Mouse (Mus musculus) gastrocnemius, adult 2 months (tissue): ENCODE results near the gene Sh3pxd2a. TPM values are rescaled to one million over a fixed set of nuclear protein-coding genes. Genes with fewer than 3 reads are reported as not detected.

ENCODE experiments used
- DNase-seq: peaks from one replicate; pipeline ENCODE4 v3.0.0; 2022
- H3K27ac ChIP-seq: fragments of 200-600 bp; 2 replicates; pipeline ENCODE4 v1.8.1; 2022; ENCODE audit warnings: mild to moderate bottlenecking
- H3K4me3 ChIP-seq: fragments of 200-600 bp; 2 replicates; pipeline ENCODE4 v1.8.1; 2022; ENCODE audit warnings: mild to moderate bottlenecking, moderate library complexity
- CTCF ChIP-seq: fragments of 200-600 bp; IDR thresholded peaks from 2 replicates; pipeline ENCODE4 v1.8.1; 2022; ENCODE audit warnings: antibody characterized with exemption, mild to moderate bottlenecking, moderate library complexity
- intact Hi-C: fragments of 180-260 bp; cut with DNase I; formaldehyde crosslinking; loops from one replicate; pipeline ENCODE4 v1.15.1; 2025
- long read RNA-seq, 2 experiments: library from polyadenylated mRNA; stranded (forward); transcript quantifications; one replicate each; pipeline ENCODE4 v2.0.0; 2021
- total RNA-seq, 2 experiments: library from RNA; stranded (reverse); gene quantifications; 2 replicates each; pipeline ENCODE4 v1.2.3; 2021

Gene Sh3pxd2a
- total RNA-seq, result 10 to 100 TPM; 37.7 to 44.7 TPM
- long read RNA-seq, experiment 1, partial matches to known transcripts, result 0 of 11 reads
- long read RNA-seq, experiment 1, other reads (novel, unspliced or antisense), result 11 of 11 reads
- long read RNA-seq, experiment 2, partial matches to known transcripts, result 0 of 12 reads
- long read RNA-seq, experiment 2, other reads (novel, unspliced or antisense), result 12 of 12 reads

DNA sequence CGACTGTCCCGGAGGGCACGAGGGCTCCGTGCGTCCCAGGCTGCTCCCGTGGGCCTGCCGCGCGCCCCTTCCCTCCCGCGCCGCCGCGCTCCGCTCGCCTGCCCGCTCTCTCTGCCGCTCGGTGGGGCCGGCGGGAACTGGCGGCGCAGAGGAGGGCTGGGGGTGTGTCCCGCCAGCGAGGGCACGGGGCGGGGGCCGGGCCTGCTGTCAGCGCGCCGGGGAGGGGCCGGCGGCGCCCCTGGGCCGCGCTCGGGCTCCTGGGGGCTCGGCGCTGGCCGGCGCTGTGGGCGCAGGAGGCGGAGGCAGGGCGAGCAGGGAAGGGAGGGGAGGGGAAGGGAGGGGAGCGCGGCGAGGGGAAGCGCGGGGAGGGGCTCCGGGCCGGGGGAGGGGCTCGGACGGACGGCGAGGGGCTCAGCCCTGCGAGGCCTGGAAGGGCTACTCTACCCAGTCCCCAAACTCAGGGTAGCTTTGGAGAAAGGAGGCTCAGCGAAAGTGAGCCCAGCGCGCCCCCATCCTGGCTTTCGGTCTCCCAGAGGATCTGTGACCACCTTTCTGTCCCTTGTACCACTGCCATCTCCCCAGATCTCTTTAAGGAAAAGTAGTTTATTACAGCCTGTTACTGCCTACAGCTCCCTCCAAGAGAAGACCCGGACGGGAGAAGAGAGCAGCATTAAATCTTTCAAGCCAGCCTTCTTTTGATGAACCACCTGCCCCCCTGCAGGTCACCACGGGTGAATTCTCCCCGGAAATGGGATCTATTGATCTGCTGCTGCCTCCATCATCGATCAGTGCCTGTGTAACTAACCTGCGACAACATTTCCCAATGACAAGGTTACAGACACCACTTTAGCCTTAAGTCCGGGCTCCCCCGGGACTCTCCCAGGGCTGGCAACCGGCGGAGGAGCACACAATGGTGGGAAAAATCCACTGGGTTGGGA is at the start of gene Sh3pxd2a:
Gene Sh3pxd2a (minus strand): TSS at position 98 of the 938 bp plus-strand sequence.
- peak within 1 kb of the TSS; percentile 91 for H3K27ac ChIP-seq
- no peak for TF ChIP-seq CTCF
- intact Hi-C loops, result loop anchor here (1.0 to 5.0 kb wide), 3 partner anchors 62 to 108 kb away; no protein-coding TSS in a partner anchor
- DNase-seq, result peak; percentile 79
- H3K4me3 ChIP-seq, result peak within 1 kb of the TSS; percentile 86

DNA sequence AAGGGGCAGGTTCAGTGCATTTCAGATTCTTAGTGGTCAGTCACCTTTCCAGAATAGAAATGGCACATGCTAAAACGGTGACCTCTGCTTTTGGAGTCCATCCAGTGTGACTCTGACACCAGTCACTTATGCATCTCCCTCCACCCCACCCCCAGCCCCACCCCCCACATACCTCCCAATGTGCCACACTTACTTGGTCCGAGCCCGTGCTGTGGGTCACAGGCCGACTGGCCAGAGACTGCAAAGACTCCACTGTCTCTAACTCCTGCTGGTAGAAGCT is 49.4 kb upstream of the Sh3pxd2a start:
- TF ChIP-seq CTCF, result no peak
- no peak for DNase-seq

DNA sequence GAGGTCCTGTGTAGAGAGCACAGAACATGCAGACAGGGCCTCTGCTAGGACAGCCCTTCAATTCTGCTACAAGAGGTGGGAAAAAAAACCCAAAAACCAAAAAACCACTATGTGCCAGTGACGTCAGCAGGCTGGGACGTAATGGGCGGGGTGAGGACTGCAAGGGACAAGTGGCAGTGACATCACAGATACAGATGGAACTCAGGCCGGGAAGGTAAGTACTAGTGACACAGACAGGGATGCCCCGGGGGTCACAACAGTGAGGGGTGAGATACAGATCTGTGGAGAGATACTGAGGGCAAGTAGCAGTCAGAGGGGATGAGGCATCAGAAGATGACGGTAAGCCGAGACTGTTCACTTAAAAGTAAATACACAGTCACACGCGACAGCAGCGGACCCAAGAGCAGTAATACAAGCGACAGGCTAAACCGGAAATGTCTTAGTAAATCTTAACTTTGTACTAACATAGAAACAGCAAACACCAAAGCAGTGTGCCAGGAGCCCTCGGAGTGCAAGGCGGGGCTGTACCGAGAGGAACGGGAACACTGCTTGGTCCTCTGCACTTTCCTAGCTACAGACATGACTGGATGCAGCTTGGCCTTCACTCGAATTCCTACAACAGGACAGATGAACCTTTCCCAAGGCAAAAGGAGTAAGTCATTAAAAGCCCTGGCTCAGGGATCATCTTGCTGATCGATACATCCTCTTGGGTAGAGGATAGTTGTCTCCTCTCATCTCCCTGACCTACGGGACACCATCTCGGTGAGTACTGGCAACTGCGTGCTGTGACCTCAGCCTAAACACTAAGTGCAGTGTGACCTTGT is 48.8 kb upstream of the Sh3pxd2a start:
- Histone ChIP-seq H3K27ac (peak overlapping the region; percentile 38; the same call in 1 of the 2 replicates), H3K4me3 (no peak overlapping the region)
- no peak for DNase-seq
- TF ChIP-seq CTCF, result no peak
- intact Hi-C loops, result no loop called here

More for the DNA sequence above, 49.4 kb upstream of the Sh3pxd2a start:
- Histone ChIP-seq H3K4me3 (no peak overlapping the region), H3K27ac (no peak overlapping the region)
- intact Hi-C loops, result no loop called here

- peak; percentile 39 for DNase-seq
- H3K27ac ChIP-seq, result peak overlapping the region; percentile 73
- TF ChIP-seq CTCF, result no peak
- intact Hi-C loops, result no loop called here
- H3K4me3 ChIP-seq, result no peak overlapping the region
Measured at GRCm38 (mm10) chr19:47511958-47512357, 47.8 kb upstream of the Sh3pxd2a start.

DNA sequence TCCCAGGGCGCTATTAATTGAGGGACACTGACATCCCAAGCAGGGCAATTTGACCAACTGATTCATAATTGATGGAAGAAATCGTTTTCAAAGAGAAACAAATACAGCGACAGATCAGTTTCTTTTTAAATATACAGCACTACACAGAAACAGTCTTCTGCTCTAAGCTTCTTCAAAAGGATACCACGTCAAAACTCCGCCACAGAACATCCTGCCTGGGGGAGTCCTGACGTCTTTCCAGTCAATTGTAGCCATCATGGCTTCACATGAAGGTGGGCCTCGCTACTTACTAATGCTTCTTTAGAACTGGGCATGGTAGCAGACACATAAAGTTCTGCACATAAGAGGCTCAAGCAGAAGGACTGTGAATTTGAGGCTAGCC is 47.1 kb upstream of the Sh3pxd2a start:
- H3K27ac ChIP-seq, result peak overlapping the region; percentile 73
- no peak for TF ChIP-seq CTCF
- peak overlapping the region; percentile 21 for H3K4me3 ChIP-seq
- DNase-seq, result no peak
- intact Hi-C loops, result no loop called here

- no peak for TF ChIP-seq CTCF
- peak overlapping the region; percentile 21 for H3K4me3 ChIP-seq
- intact Hi-C loops, result no loop called here
- peak overlapping the region; percentile 73 for H3K27ac ChIP-seq
- DNase-seq, result no peak
Measured at GRCm38 (mm10) chr19:47510473-47511293, 46.5 kb upstream of the Sh3pxd2a start.

DNA sequence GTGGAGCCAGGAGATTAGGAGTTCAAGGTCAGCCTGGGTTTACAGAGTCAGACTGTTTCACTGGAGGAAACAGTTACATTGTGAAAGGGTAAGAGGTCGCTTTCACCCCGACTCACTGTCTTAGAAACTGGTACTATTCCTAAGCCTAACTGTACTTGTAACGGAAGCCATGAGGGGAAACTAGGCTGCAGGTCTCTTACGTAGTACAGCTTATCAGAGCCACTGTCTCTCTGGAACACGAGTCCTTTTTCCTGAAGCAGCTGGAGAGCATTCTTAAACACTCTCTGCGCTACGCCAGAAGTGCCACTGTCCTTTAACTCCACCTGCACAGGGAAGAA is 45.9 kb upstream of the Sh3pxd2a start:
- H3K27ac ChIP-seq, result peak overlapping the region; percentile 73
- peak overlapping the region; percentile 21; the same call in 1 of the 2 replicates for H3K4me3 ChIP-seq
- DNase-seq, result no peak
- TF ChIP-seq CTCF, result no peak
- intact Hi-C loops, result no loop called here

DNA sequence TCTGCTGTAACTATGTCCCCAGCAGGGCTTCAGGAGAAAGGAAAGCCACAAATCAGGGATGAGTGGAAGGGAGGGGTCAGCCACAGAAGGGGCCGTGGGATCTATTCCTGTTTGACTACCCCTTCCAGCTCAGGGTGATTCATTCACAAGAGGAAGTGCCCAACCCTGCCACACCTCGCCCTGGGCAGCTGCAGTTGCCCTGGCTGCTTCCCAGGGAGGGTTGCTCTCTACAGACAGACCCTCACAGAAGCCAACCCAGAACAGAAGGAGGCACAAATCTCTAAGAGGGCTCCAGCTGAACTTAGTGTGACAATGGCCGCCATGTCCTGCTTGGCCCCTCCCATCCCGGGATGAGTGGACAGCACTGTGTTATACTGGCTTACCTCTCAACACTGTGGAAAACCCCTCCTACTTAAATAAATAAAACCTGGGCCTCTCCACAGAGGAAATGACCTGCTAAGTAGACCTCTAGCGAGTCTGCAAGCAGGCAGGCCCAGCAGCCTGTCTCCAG is 44.6 kb upstream of the Sh3pxd2a start:
- no peak for DNase-seq
- intact Hi-C loops, result loop anchor here (5.0 kb wide), 1 partner anchor 108 kb away; no protein-coding TSS in a partner anchor
- Histone ChIP-seq H3K4me3 (no peak overlapping the region), H3K27ac (peak overlapping the region; percentile 16)
- no peak for TF ChIP-seq CTCF

DNA sequence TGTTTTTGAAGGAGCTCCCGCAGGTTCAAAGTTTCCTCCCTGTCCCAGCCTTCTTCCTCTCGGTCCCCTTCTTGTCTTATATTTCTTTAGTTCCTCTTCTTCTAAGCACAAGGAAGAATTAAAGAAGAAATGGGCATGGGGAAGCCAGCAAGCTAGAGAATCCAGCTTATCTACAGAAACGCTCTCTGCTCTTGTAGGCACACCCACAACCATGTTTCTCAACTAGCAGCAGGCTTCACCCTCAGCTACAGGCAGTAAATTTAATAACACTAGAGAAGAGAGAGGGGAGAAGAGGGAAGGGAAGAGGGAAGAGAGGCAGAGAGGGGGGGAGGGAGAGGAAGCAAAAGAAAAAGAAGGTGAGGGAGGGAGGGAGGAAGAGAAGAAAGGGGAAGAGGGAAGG is 44.0 kb upstream of the Sh3pxd2a start:
- Histone ChIP-seq H3K4me3 (no peak overlapping the region), H3K27ac (peak overlapping the region; percentile 16; the same call in 1 of the 2 replicates)
- intact Hi-C loops, result loop anchor here (5.0 kb wide), 1 partner anchor 109 kb away; no protein-coding TSS in a partner anchor
- no peak for DNase-seq
- TF ChIP-seq CTCF, result no peak

- peak overlapping the region; percentile 13 for H3K4me3 ChIP-seq
- intact Hi-C loops, result loop anchor here (1.0 to 5.0 kb wide), 4 partner anchors 110 to 314 kb away; partner anchors contain the start of gene Sfr1
- TF ChIP-seq CTCF, result peak; percentile 95
- no peak overlapping the region for H3K27ac ChIP-seq
- DNase-seq, result peak; percentile 61
Measured at GRCm38 (mm10) chr19:47507128-47508121, 43.2 kb upstream of the Sh3pxd2a start.
